In the genomic region with DNA sequence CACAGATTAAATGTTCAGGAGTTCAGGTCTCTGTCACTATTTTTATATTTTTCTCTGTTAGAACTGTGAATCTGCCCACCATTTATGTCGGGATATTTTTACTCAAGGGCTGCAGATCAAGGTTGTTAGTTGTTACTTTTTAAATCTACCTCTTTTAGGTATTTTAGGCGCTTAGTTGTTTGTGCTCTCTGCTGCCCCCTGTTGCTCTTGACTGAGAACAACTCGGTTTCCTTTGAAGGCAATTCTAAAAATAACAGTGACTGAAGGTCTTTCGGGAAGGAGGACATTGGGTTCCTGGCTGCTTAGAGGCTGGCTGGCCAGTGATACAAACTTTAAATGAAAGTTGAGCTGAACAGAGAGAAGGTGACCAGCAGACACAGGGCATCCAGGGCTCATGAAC, we compare ENCODE assay signal across 13 mouse cellular contexts. TPM values are rescaled to one million over a fixed set of nuclear protein-coding genes. Genes with fewer than 3 reads are reported as not detected.
DNase-seq lines count a peak whose midpoint lies in the region; ATAC-seq and TF ChIP-seq lines count a peak whose summit lies in the region.
"Had no signal": no experiment of that assay in that cellular context is flagged by ENCODE, and none has a peak within 500 bp of the region (broad histone marks: within the 10 kb centered on the region; RNA-seq: fewer than 3 reads in every experiment).

No protein-coding gene starts in this region.

- no peaks in the 10 kb centered on the region for H3K36me3 ChIP-seq in hindbrain, postnatal 0 days (ENCODE audit: insufficient read depth, low read length)
- H3K36me3 ChIP-seq in hindbrain, embryonic 10.5 days, result no peaks in the 10 kb centered on the region
- no peaks in the 10 kb centered on the region for H3K36me3 ChIP-seq in stomach, postnatal 0 days (ENCODE audit: control insufficient read depth, insufficient read depth, low read length)
- H3K36me3 ChIP-seq: midbrain, embryonic 15.5 days had no signal

- DNase-seq in hindbrain, postnatal 0 days (ENCODE audit: low spot score), result peak; percentile 38
- no peak for DNase-seq in hindbrain, embryonic 10.5 days (ENCODE audit: low spot score)
- peak; percentile 56 for DNase-seq in testis, postnatal 10 days (ENCODE audit: low spot score)
- DNase-seq in testis, postnatal 14 days (ENCODE audit: low spot score), result no peak
- peak; percentile 11 for DNase-seq in adrenal gland, postnatal 25 days
- no peak for DNase-seq in stomach, postnatal 0 days (ENCODE audit: low spot score)
- no peak for DNase-seq in gastrocnemius, postnatal 25 days
- DNase-seq in layer of hippocampus, postnatal 10 days (ENCODE audit: low spot score in 2 of 2), result no peak
- DNase-seq: cerebellum, adult 9-10 months; liver, postnatal 0 days had no signal

- 53% methylated on average over 4 of the region's 4 CpGs for WGBS in hindbrain, postnatal 0 days
- 61% methylated on average over 4 of the region's 4 CpGs for WGBS in hindbrain, embryonic 10.5 days
- WGBS in stomach, postnatal 0 days, result 66% methylated on average over 4 of the region's 4 CpGs

- no peaks in the 10 kb centered on the region for H3K4me1 ChIP-seq in hindbrain, postnatal 0 days (ENCODE audit: insufficient read depth, low read length)
- H3K4me1 ChIP-seq in hindbrain, embryonic 10.5 days (replicated peaks), result no peaks in the 10 kb centered on the region
- H3K4me1 ChIP-seq in stomach, postnatal 0 days (replicated peaks; ENCODE audit: control insufficient read depth, insufficient read depth), result no peaks in the 10 kb centered on the region
- H3K4me1 ChIP-seq: midbrain, embryonic 15.5 days had no signal

- no peaks in the 10 kb centered on the region for H3K9me3 ChIP-seq in hindbrain, postnatal 0 days (ENCODE audit: low read length)
- no peaks in the 10 kb centered on the region for H3K9me3 ChIP-seq in hindbrain, embryonic 10.5 days
- no peaks in the 10 kb centered on the region for H3K9me3 ChIP-seq in stomach, postnatal 0 days (ENCODE audit: control insufficient read depth, low read length)
- H3K9me3 ChIP-seq: midbrain, embryonic 15.5 days had no signal

- H3K4me3 ChIP-seq in hindbrain, postnatal 0 days (ENCODE audit: low read length), result no peak overlapping the region
- no peak overlapping the region for H3K4me3 ChIP-seq in hindbrain, embryonic 10.5 days
- H3K4me3 ChIP-seq in stomach, postnatal 0 days (ENCODE audit: low read depth, low read length), result no peak overlapping the region
- H3K4me3 ChIP-seq: midbrain, embryonic 15.5 days had no signal

- peak; percentile 48 for TF ChIP-seq CTCF in hindbrain, postnatal 0 days (IDR thresholded peaks at IDR 0.05; ENCODE audit: low read depth)
- TF ChIP-seq CTCF in stomach, postnatal 0 days (IDR thresholded peaks at IDR 0.05; ENCODE audit: low read depth), result peak; percentile 45

- no peak for TF ChIP-seq EP300 in stomach, postnatal 0 days (optimal IDR thresholded peaks at IDR 0.05)

- no peak overlapping the region for H3K4me2 ChIP-seq in hindbrain, postnatal 0 days (ENCODE audit: low read depth, low read length)
- H3K4me2 ChIP-seq in stomach, postnatal 0 days (replicated peaks; ENCODE audit: low read depth), result no peak overlapping the region
- H3K4me2 ChIP-seq: midbrain, embryonic 15.5 days had no signal

- no peak for ATAC-seq in hindbrain, postnatal 0 days
- no peak for ATAC-seq in stomach, postnatal 0 days (ENCODE audit: low FRiP score, low TSS enrichment)
- ATAC-seq: liver, postnatal 0 days; midbrain, embryonic 15.5 days had no signal

- no peak overlapping the region for H3K9ac ChIP-seq in hindbrain, postnatal 0 days (replicated peaks; ENCODE audit: low read length)
- no peak overlapping the region for H3K9ac ChIP-seq in stomach, postnatal 0 days (ENCODE audit: low read length)
- H3K9ac ChIP-seq: liver, postnatal 0 days; midbrain, embryonic 15.5 days had no signal

- no peaks in the 10 kb centered on the region for H3K27me3 ChIP-seq in hindbrain, postnatal 0 days (ENCODE audit: insufficient read depth, low read length)
- H3K27me3 ChIP-seq in hindbrain, embryonic 10.5 days (ENCODE audit: insufficient read depth, poor library complexity, severe bottlenecking), result no peaks in the 10 kb centered on the region
- no peaks in the 10 kb centered on the region for H3K27me3 ChIP-seq in stomach, postnatal 0 days (ENCODE audit: control insufficient read depth, insufficient read depth, low read length)
- H3K27me3 ChIP-seq: midbrain, embryonic 15.5 days had no signal

- no peak overlapping the region for H3K27ac ChIP-seq in hindbrain, postnatal 0 days
- H3K27ac ChIP-seq in hindbrain, embryonic 10.5 days, result no peak overlapping the region
- H3K27ac ChIP-seq in stomach, postnatal 0 days (replicated peaks), result no peak overlapping the region
- H3K27ac ChIP-seq: midbrain, embryonic 15.5 days had no signal

RNA-seq across cellular contexts. Expression of gene Rbfox1, which starts 54.9 kb away (rescaled TPM):
- total RNA-seq in hindbrain, postnatal 0 days (2014; rRNA removed), result 142 and 158 TPM in 2 replicates
- 179 and 204 TPM in 2 replicates for polyA plus RNA-seq in hindbrain, postnatal 0 days (2015; fragmentation: Nextera tagmentation; extraction: Ambion mirVana)
- polyA plus RNA-seq in hindbrain, embryonic 10.5 days (2016; fragmentation: Nextera tagmentation; extraction: Ambion mirVana), result 4.9 and 14.6 TPM in 2 replicates
- 0.71 and 1.7 TPM in 2 replicates for total RNA-seq in adrenal gland, postnatal 25 days (2021)
- 1.9 and 2.2 TPM in 2 replicates for polyA plus RNA-seq in stomach, postnatal 0 days (2015; fragmentation: Nextera tagmentation; extraction: Ambion mirVana)
- total RNA-seq in gastrocnemius, postnatal 25 days (2021), result 100 to 1,000 TPM; 146 to 174 TPM
- 100 to 1,000 TPM; 275 to 280 TPM for total RNA-seq in layer of hippocampus, postnatal 10 days (2021)
- total RNA-seq: granulocyte monocyte progenitor cell, adult 5-6 weeks; neutrophil, adult 5-6 weeks had no signal

Comparison
In these comparisons a context has a peak if more than half of its experiments do, and no peak if none do; other contexts are left out.
1. DNase-seq: peak in hindbrain, postnatal 0 days (single experiment), testis, postnatal 10 days (single experiment) and adrenal gland, postnatal 25 days (single experiment); none in hindbrain, embryonic 10.5 days (single experiment), testis, postnatal 14 days (single experiment), stomach, postnatal 0 days (single experiment), gastrocnemius, postnatal 25 days (single experiment) and layer of hippocampus, postnatal 10 days (0 of 2).
2. RNA of gene Rbfox1, which starts 54.9 kb away (total RNA-seq): 275 to 280 TPM in layer of hippocampus, postnatal 10 days, 146 to 174 TPM in gastrocnemius, postnatal 25 days and 142 to 158 TPM in hindbrain, postnatal 0 days; 0.71 to 1.7 TPM in adrenal gland, postnatal 25 days; every median in the first group is over 10 times any median in the second.